Mouse (Mus musculus) myocyte (in vitro differentiated cells): ENCODE results near the gene Anxa11.
A peak's percentile ranks its signal among the peaks of the same experiment; 100 is the strongest.

Source experiments
- CEBPB ChIP-seq: IDR thresholded peaks from 2 replicates; pipeline ENCODE4 v1.6.1; 2011; ENCODE audit warnings: mild to moderate bottlenecking, moderate library complexity; ENCODE audit not compliant: poor library complexity, insufficient read depth, severe bottlenecking
- E2F4 ChIP-seq: IDR thresholded peaks from one replicate; pipeline ENCODE4 v1.6.1; 2011; ENCODE audit warnings: mild to moderate bottlenecking, control low read depth, moderate library complexity; ENCODE audit not compliant: insufficient read depth
- MAX ChIP-seq: IDR thresholded peaks from one replicate; pipeline ENCODE4 v1.6.1; 2011; ENCODE audit warnings: low read depth, mild to moderate bottlenecking, control low read depth
- MYOG ChIP-seq, 3 experiments: IDR thresholded peaks; one replicate each; pipeline ENCODE4 v1.6.1; 2011; ENCODE audit warnings: control low read depth in 2 of 3, low read depth in 2 of 3, mild to moderate bottlenecking in 2 of 3; ENCODE audit not compliant: insufficient read length in 2 of 3, control insufficient read depth in 1 of 3, insufficient read depth in 1 of 3
- POLR2A ChIP-seq: IDR thresholded peaks from one replicate; pipeline ENCODE4 v1.6.1; 2011; ENCODE audit warnings: low read depth, mild to moderate bottlenecking, control low read depth, moderate library complexity; ENCODE audit not compliant: insufficient read length
- POLR2AphosphoS2 ChIP-seq: IDR thresholded peaks from one replicate; pipeline ENCODE4 v1.6.1; 2011; ENCODE audit warnings: low read depth, control low read depth; ENCODE audit not compliant: insufficient read length
- REST ChIP-seq: IDR thresholded peaks from one replicate; pipeline ENCODE4 v1.6.1; 2011; ENCODE audit warnings: mild to moderate bottlenecking, control low read depth, moderate library complexity; ENCODE audit not compliant: insufficient read depth, insufficient read length
- TCF12 ChIP-seq: IDR thresholded peaks from one replicate; pipeline ENCODE4 v1.6.1; 2011; ENCODE audit warnings: mild to moderate bottlenecking, control low read depth; ENCODE audit not compliant: poor library complexity, insufficient read depth, severe bottlenecking
- TCF3 ChIP-seq: IDR thresholded peaks from one replicate; pipeline ENCODE4 v1.6.1; 2011; ENCODE audit warnings: low read depth, control low read depth; ENCODE audit not compliant: insufficient read length
- USF1 ChIP-seq: IDR thresholded peaks from one replicate; pipeline ENCODE4 v1.6.1; 2011; ENCODE audit warnings: low read depth, mild to moderate bottlenecking, control low read depth, moderate library complexity

- TF ChIP-seq E2F4, result no peak
- peak in 2 of 3 experiments; percentile 5 to 19 for TF ChIP-seq MYOG (IDR thresholded peaks at IDR 0.05; ENCODE audit: control insufficient read depth in 1 of 3, insufficient read depth in 1 of 3, insufficient read length in 2 of 3, low read depth in 2 of 3)
- peak; percentile 20 for TF ChIP-seq POLR2AphosphoS2
- TF ChIP-seq USF1, result no peak
- TF ChIP-seq MAX, result no peak
- TF ChIP-seq TCF12, result no peak
- peak; percentile 62 for TF ChIP-seq POLR2A
- TF ChIP-seq REST, result no peak
- no peak for TF ChIP-seq CEBPB
- no peak for TF ChIP-seq TCF3
These were observed 20.0 kb downstream of the Anxa11 start for GRCm38 (mm10) chr14:25861771-25862530.
